Mouse (Mus musculus) induced T-regulatory cell, adult 2 months (primary cell): ENCODE results near the gene Fads2.

Experiments
- DNase-seq: peaks from one replicate; pipeline ENCODE4 v3.0.0-alpha.2; 2012; ENCODE audit warnings: low read depth

Gene Fads2

DNA sequence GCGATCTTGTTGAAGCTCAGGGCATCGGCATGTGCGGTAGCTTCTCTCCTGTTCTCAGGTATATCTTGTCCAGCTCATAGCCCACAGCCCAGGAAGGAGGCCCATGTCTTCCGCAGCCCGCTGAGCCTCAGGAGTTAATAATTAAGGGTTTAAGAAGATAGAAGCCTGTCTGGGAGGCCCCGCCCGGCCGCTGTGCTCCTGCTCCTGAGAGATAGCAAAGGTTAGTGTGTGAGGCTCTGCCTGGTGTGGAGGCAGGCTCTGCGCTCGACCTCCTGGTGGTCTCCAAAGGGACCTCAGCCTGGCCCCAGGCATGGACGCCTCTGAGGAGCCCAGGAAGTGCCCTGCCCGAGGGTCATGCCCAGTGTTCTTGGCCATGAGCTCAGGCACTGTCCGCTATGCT is 86.7 kb downstream of the Fads2 start:
- no peak for DNase-seq

DNA sequence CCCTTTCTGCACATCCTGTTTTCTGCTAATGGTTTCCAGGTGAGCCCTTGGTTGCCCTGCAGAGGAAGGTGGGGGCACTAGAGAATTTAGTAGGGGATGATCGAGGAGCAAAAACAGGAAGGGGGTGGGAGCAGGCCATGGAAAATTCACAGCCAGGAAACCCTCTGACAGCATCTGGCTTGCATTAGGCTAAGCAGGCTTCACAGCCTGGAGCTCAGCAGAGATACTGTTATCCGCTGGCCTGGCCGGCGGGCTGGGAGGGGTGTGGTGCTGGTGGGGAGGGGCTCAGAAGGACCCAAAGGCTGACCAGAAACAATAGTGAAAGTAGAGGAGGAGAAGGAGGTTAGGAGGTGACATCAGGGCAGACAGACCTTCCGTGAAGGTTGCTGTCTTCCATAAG is 87.6 kb downstream of the Fads2 start:
- no peak for DNase-seq

DNA sequence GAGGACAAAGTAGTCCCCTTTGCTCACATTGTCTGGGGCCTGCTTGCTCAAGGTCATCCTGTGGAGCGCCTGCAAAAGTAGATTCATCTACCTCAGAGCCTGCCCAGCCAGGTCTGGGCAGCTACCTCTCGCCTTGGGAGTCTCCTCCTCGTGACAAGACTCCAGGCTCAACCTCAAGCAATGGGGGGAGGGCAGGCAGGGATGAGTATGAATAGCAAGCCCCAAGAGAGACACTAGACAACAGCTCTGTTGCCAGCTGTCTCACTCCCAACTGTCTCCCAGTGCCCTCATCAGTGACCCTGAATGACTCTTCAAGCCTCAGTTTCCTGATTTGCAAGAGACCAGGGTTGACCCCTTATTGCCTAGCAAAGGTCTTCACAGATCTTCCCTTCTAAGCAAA is 88.2 kb downstream of the Fads2 start:
- no peak for DNase-seq

DNA sequence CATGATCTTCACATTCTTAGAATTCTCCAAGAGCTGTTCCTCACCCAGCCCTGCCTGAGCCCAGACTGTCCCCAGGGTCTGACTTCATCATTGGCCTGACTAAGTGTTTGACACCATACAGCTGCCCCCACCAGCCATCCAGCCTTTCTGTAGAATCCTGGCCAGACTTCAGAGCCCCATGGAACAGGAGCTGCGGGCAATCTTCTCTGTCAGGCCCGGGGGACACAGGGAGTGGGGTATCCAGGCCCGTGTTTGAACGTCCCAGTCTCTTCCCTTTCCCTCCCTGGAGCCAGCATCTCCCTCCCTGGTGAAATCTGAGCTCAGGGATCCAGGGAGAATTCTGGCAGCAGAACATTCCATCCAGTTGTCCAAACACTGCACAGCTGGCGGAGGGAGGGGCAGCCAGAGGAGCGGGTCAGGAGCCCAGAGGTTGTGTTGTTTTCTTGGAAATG is 88.7 kb downstream of the Fads2 start:
- no peak for DNase-seq
